Mouse (Mus musculus): Measurements from ENCODE around the gene Sugt1.

Gene Sugt1

DNA sequence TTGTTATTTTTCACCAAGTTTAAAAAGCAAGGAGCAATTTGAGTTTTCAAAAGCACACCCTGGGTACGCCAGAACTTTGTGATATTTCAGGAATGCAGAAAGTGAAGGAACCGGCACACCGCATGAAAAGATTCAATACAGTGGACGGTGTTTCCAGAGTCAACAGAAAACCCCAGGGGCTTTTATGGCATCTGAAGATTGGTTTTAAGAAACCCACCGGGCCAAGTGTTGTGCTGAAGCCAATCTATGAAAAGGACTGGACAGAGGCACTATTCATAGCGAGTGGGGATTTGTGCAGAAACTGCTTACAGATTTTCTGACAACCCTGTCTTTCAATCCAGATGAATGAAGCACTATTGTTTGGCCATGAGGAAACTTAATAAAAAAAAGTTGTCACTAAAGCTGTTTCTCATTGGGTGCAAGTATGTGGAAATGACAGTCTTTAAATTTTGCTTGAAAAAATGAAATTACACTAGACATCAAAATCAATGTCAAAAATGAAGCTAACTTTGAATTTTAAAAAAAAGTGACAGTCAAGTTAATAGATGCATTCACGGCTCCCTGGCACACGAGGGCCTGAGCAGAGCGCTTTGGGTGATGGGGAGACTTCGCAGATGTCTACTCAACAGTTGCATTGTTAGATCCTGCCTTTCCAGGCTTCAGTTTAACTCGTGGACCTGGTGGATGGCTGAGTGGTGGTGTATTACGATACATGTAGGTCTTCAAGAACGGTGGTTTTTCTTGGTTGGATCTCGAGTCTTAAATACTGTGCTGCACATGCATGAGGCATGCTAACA, 90.6 kb downstream of the Sugt1 start:
- DNase-seq: no peak

DNA sequence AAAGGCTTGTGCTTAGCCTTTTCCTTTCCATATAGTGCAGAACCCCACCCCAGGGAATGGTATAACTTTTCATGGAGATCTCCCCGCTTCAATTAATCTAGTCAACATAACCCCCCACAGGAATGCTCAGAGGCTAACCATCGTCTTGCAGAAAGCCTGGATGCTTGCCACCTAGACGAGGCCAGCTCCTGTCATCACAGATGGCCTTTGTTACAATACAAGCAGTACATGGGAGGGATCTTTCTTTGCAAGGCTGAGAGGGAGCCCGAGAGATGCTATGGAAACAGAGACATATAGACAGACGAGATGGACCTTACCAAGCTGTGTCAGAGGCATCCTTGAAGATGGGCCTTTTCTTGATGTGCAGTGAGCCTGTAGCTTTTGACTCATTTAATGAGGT, 93.2 kb downstream of the Sugt1 start:
- DNase-seq: no peak

All from kidney, adult 18-20 months (tissue).